ENCODE assay signal across 8 mouse cellular contexts in the genomic region with DNA sequence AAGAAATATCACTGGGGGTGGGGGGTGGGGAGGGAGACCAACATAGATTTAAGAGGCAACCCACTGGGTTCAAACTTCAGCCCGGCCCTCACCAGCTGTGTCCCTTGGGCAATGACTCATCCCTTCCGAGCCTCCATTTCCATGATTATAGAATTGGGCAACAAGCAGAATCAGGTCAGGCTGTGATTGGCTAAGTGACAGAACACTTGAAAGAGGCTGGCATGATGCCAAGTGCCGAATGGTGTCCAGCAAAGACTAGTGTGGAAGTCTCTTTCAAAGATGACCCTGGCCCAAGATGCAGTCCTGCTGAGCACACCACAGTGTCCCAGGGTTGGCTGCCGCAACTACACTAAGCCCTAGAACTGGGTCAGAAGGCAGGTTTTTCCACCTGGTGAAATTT. TPM values are rescaled to one million over a fixed set of nuclear protein-coding genes. Genes with fewer than 3 reads are reported as not detected.
DNase-seq lines count a peak whose midpoint lies in the region; ATAC-seq and TF ChIP-seq lines count a peak whose summit lies in the region.

No protein-coding gene starts in this region.

- WGBS in liver, postnatal 0 days (ENCODE audit: insufficient replicate concordance) = 44% methylated on average over 4 of the region's 4 CpGs

- H3K4me3 ChIP-seq in liver, postnatal 0 days (ENCODE audit: low read depth, low read length) = no peak overlapping the region

- H3K4me2 ChIP-seq in liver, postnatal 0 days (ENCODE audit: low read depth, low read length) = no peak overlapping the region

- DNase-seq in liver, postnatal 0 days = peak; percentile 65
- no peak for DNase-seq in liver
- peak; percentile 59 to 78 for DNase-seq in adrenal gland, postnatal 4 days (ENCODE audit: low spot score in 2 of 2)
- DNase-seq in gastrocnemius, adult 18-20 months (ENCODE audit: low spot score) = peak; percentile 74
- peak; percentile 75 to 79 for DNase-seq in kidney, postnatal 25 days
- no peak for DNase-seq in thymus, postnatal 14 days
- no peak for DNase-seq in spleen, adult 12 weeks (ENCODE audit: low spot score)

- H3K4me1 ChIP-seq in liver, postnatal 0 days (ENCODE audit: insufficient read depth) = peaks cover 36% of the 10 kb centered on the region

- TF ChIP-seq EP300 in liver, postnatal 0 days (IDR thresholded peaks at IDR 0.05; ENCODE audit: low read depth) = no peak

- peak; percentile 65 for ATAC-seq in liver, postnatal 0 days
- 0 out of 2 replicates have a peak, but pooled peaks have one; percentile 17 for ATAC-seq in megakaryocyte, adult 5-6 weeks (ENCODE audit: poor library complexity, severe bottlenecking)

- H3K27me3 ChIP-seq in liver, postnatal 0 days (ENCODE audit: insufficient read depth, low read length) = no peaks in the 10 kb centered on the region

- peak overlapping the region; percentile 59; the same call in 1 of the 2 replicates for H3K27ac ChIP-seq in liver, postnatal 0 days (ENCODE audit: low read depth)

- H3K36me3 ChIP-seq in liver, postnatal 0 days (replicated peaks; ENCODE audit: insufficient read depth, low read length) = no peaks in the 10 kb centered on the region

- H3K9ac ChIP-seq in liver, postnatal 0 days (replicated peaks) = no peak overlapping the region

- TF ChIP-seq CTCF in liver, postnatal 0 days (IDR thresholded peaks at IDR 0.05; ENCODE audit: low read depth) = no peak

- no peaks in the 10 kb centered on the region for H3K9me3 ChIP-seq in liver, postnatal 0 days (ENCODE audit: low read length)

RNA-seq across cellular contexts. Expression of a gene that starts 14.2 kb away (rescaled TPM):
- 6.8 and 7.3 TPM in 2 replicates for polyA plus RNA-seq in liver, postnatal 0 days (2015; fragmentation: Nextera tagmentation; extraction: Ambion mirVana)
- total RNA-seq in adrenal gland, postnatal 4 days (2021) = 10 to 100 TPM; 50.0 to 55.4 TPM
- 1 to 10 TPM; 6.7 to 9.9 TPM for total RNA-seq in gastrocnemius, adult 18-20 months (2021)
- 37.2 and 46.0 TPM in 2 replicates for total RNA-seq in megakaryocyte, adult 5-6 weeks (2015)
- 45.6 and 48.1 TPM in 2 replicates for total RNA-seq in megakaryocyte, adult 5-6 weeks (2017)

Comparison
In these comparisons a context has a peak if more than half of its experiments do, and no peak if none do; other contexts are left out.
1. DNase-seq: peak in liver, postnatal 0 days (single experiment), adrenal gland, postnatal 4 days (2 of 2), gastrocnemius, adult 18-20 months (single experiment) and kidney, postnatal 25 days (2 of 2); none in liver (single experiment), thymus, postnatal 14 days (single experiment) and spleen, adult 12 weeks (single experiment).